Mouse (Mus musculus) forebrain, embryonic 16.5 days (tissue): ENCODE results near the gene Skint4. TPM values are rescaled to one million over a fixed set of nuclear protein-coding genes. Genes with fewer than 3 reads are reported as not detected.

Experiments used
- ATAC-seq: fragments of 200-750 bp; cut with Nextera tagmentation; 2 replicates; pipeline ENCODE4 v1.8.0; 2017; ENCODE audit warnings: mild to moderate bottlenecking, moderate library complexity
- H3K27ac ChIP-seq: fragments of 300-500 bp; sonication (generic); 2 replicates; pipeline ENCODE4 v1.5.1; 2014; ENCODE audit warnings: low read length, control low read depth
- H3K27me3 ChIP-seq: fragments of 300-500 bp; sonication (generic); replicated peaks from 2 replicates; pipeline ENCODE4 v1.6.1; 2014; ENCODE audit warnings: low read length; ENCODE audit not compliant: control insufficient read depth, insufficient read depth
- H3K36me3 ChIP-seq: fragments of 300-500 bp; sonication (generic); 2 replicates; pipeline ENCODE4 v1.6.1; 2014; ENCODE audit not compliant: control insufficient read depth, insufficient read depth
- H3K4me1 ChIP-seq: fragments of 300-500 bp; sonication (generic); replicated peaks from 2 replicates; pipeline ENCODE4 v1.6.1; 2014; ENCODE audit warnings: low read length; ENCODE audit not compliant: control insufficient read depth, insufficient read depth
- H3K4me2 ChIP-seq: fragments of 300-500 bp; sonication (generic); 2 replicates; pipeline ENCODE4 v1.6.1; 2014; ENCODE audit warnings: mild to moderate bottlenecking, low read length, control low read depth
- H3K4me3 ChIP-seq: fragments of 300-500 bp; sonication (generic); replicated peaks from 2 replicates; pipeline ENCODE4 v1.5.1; 2014; ENCODE audit warnings: mild to moderate bottlenecking, low read length, control low read depth
- H3K9ac ChIP-seq: fragments of 300-500 bp; sonication (generic); replicated peaks from 2 replicates; pipeline ENCODE4 v1.6.1; 2014; ENCODE audit warnings: low read depth, low read length, control low read depth
- H3K9me3 ChIP-seq: fragments of 300-500 bp; sonication (generic); 2 replicates; pipeline ENCODE4 v1.6.1; 2016; ENCODE audit warnings: low read length; ENCODE audit not compliant: control insufficient read depth
- polyA plus RNA-seq: library from polyadenylated mRNA; unstranded; fragments of >200 nt; fragmentation: Nextera tagmentation; extraction: Ambion mirVana; gene quantifications from 2 replicates; pipeline ENCODE4 v1.2.1, GENCODE M21; 2015

The Skint4 gene
- polyA plus RNA-seq: not detected in 2 replicates

DNA sequence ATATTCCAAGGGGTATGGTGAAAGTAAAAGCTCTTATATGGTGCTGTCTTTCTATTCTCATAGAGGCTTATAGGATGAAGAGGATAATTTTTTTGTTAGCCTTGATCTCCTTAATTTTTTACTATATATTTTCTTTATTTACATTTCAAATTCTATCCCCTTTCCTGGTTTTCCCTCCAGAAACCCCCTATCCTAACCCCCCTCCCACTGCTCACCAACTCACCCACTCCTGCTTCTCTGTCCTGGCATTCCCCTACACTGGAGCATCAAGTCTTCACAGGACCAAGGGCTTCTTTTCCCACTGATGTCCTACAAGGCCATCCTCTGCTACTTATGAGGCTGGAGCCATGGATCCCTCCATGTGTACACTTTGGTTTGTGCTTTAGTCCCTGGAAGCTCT lies at the start of gene Skint4:
Skint4 (plus strand) TSS at position 301 of the 400 bp plus-strand sequence.
- Histone ChIP-seq H3K9me3 (0 out of 2 replicates have a peak, but pooled peaks cover 3% of the 10 kb centered on the region), H3K27me3 (no peaks in the 10 kb centered on the region), H3K36me3 (no peaks in the 10 kb centered on the region), H3K4me1 (no peaks in the 10 kb centered on the region), H3K9ac (no peak within 1 kb of the TSS), H3K4me2 (no peak within 1 kb of the TSS), H3K27ac (no peak within 1 kb of the TSS), H3K4me3 (no peak within 1 kb of the TSS)
- ATAC-seq: no peak

Other genes with a start within 250 kb of the Skint4 start
- 0.12 TPM in 1 of 2 replicates, not detected in the other for gene Slc5a9, start 169.1 kb upstream of the Skint4 start, polyA plus RNA-seq
- gene Skint8, start 152.6 kb upstream of the Skint4 start, polyA plus RNA-seq: not detected in 2 replicates
- not detected in 2 replicates for gene Skint7, start 99.1 kb upstream of the Skint4 start, polyA plus RNA-seq
- gene Skint1, start 65.7 kb upstream of the Skint4 start, polyA plus RNA-seq: not detected in 2 replicates
- not detected in 2 replicates for gene Skint3, start 160.2 kb downstream of the Skint4 start, polyA plus RNA-seq